ENCODE assay signal across 8 mouse cellular contexts in the genomic region with DNA sequence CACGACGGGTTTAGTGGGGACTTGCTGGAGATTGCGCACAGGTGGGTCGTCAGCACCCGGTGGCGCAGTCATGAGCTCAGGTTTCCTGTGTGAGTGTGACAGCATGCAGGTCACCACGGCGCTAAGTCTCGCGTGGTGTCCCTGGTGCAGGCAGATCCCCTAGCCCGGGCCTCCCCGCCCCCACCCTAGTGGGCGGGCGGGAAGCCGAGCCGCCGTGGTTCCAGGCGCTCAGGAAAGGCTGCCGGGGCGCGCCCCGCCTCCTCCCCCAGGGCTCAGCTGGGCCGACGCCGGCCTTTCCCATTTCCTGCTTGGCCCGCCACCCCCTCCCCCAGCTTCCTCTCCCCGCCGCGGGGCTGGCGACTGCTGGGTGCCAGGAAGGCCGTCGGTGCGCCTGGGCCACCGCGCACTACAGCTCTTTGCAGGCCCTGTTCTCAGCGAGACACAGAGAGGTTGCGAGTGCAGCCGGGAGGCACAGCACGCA. TPM values are rescaled to one million over a fixed set of nuclear protein-coding genes. Genes with fewer than 3 reads are reported as not detected.
DNase-seq lines count a peak whose midpoint lies in the region; ATAC-seq and TF ChIP-seq lines count a peak whose summit lies in the region.

No protein-coding gene starts in this region.

- peak overlapping the region; percentile 96 for H3K4me2 ChIP-seq in intestine, postnatal 0 days (replicated peaks; ENCODE audit: low read depth)
- H3K4me2 ChIP-seq in liver, embryonic 11.5 days: peak overlapping the region; percentile 100
- H3K4me2 ChIP-seq in stomach, embryonic 14.5 days (replicated peaks; ENCODE audit: low read depth, low read length): peak overlapping the region; percentile 98

- peak overlapping the region; percentile 44 for H3K4me3 ChIP-seq in intestine, postnatal 0 days (ENCODE audit: low read depth, low read length)
- peak overlapping the region; percentile 92 for H3K4me3 ChIP-seq in liver, embryonic 11.5 days (ENCODE audit: low read depth, low read length)
- peak overlapping the region; percentile 46 for H3K4me3 ChIP-seq in stomach, embryonic 14.5 days (ENCODE audit: low read depth, low read length)

- peak overlapping the region; percentile 92 for H3K27ac ChIP-seq in intestine, postnatal 0 days (ENCODE audit: low read depth, low read length)
- H3K27ac ChIP-seq in liver, embryonic 11.5 days (ENCODE audit: low read depth, low read length): peak overlapping the region; percentile 99
- H3K27ac ChIP-seq in stomach, embryonic 14.5 days (ENCODE audit: low read length): peak overlapping the region; percentile 99

- peak; percentile 49 for ATAC-seq in intestine, postnatal 0 days
- peak; percentile 50 for ATAC-seq in liver, embryonic 11.5 days (replicated peaks; ENCODE audit: low FRiP score)
- peak; percentile 71 for ATAC-seq in stomach, embryonic 14.5 days (ENCODE audit: insufficient number of reproducible peaks, insufficient read depth, low FRiP score, low read depth)

- 2% methylated on average over 39 of the region's 39 CpGs for WGBS in intestine, postnatal 0 days
- under 1% methylated on average over 39 of the region's 39 CpGs for WGBS in liver, embryonic 11.5 days
- WGBS in stomach, embryonic 14.5 days: under 1% methylated on average over 39 of the region's 39 CpGs

- peak; percentile 75 to 78 for DNase-seq in spleen, adult 18-20 months
- DNase-seq in spleen, adult 12 weeks (ENCODE audit: low spot score): no peak
- DNase-seq in embryo, embryonic 11 days: peak; percentile 93
- DNase-seq in heart, adult 18-20 months: peak; percentile 88 to 95
- DNase-seq in liver, embryonic 11.5 days (ENCODE audit: low spot score): no peak
- peak; percentile 65 to 78 for DNase-seq in monocyte, adult 2 months (ENCODE audit: low read depth in 1 of 2, low spot score in 2 of 2)

- peak overlapping the region; percentile 55 for H3K9ac ChIP-seq in intestine, postnatal 0 days (ENCODE audit: low read depth, low read length)
- peak overlapping the region; percentile 98 for H3K9ac ChIP-seq in liver, embryonic 11.5 days (ENCODE audit: low read depth, low read length)
- peak overlapping the region; percentile 77 for H3K9ac ChIP-seq in stomach, embryonic 14.5 days (replicated peaks; ENCODE audit: low read depth, low read length)

- TF ChIP-seq CTCF in intestine, postnatal 0 days (IDR thresholded peaks at IDR 0.05; ENCODE audit: low read depth): no peak

- no peaks in the 10 kb centered on the region for H3K36me3 ChIP-seq in intestine, postnatal 0 days (ENCODE audit: control insufficient read depth, insufficient read depth)
- no peaks in the 10 kb centered on the region for H3K36me3 ChIP-seq in liver, embryonic 11.5 days (ENCODE audit: control insufficient read depth, insufficient read depth, low read length)
- no peaks in the 10 kb centered on the region for H3K36me3 ChIP-seq in stomach, embryonic 14.5 days (ENCODE audit: control insufficient read depth, insufficient read depth, low read length)

- H3K9me3 ChIP-seq in intestine, postnatal 0 days (ENCODE audit: control insufficient read depth): no peaks in the 10 kb centered on the region
- H3K9me3 ChIP-seq in liver, embryonic 11.5 days (ENCODE audit: control insufficient read depth, low read length): no peaks in the 10 kb centered on the region
- no peaks in the 10 kb centered on the region for H3K9me3 ChIP-seq in stomach, embryonic 14.5 days (ENCODE audit: control insufficient read depth, low read depth, low read length)

- 0 out of 2 replicates have a peak, but pooled peaks cover 9% of the 10 kb centered on the region for H3K4me1 ChIP-seq in intestine, postnatal 0 days (replicated peaks; ENCODE audit: control insufficient read depth, insufficient read depth, low read length)
- peaks cover 36% of the 10 kb centered on the region for H3K4me1 ChIP-seq in liver, embryonic 11.5 days (replicated peaks; ENCODE audit: control insufficient read depth, insufficient read depth, low read length)
- peaks cover 16% of the 10 kb centered on the region; the same call in 1 of the 2 replicates for H3K4me1 ChIP-seq in stomach, embryonic 14.5 days (ENCODE audit: control insufficient read depth, insufficient read depth, low read length)

- no peaks in the 10 kb centered on the region for H3K27me3 ChIP-seq in intestine, postnatal 0 days (replicated peaks; ENCODE audit: control insufficient read depth, insufficient read depth, low read length)
- no peaks in the 10 kb centered on the region for H3K27me3 ChIP-seq in liver, embryonic 11.5 days (replicated peaks; ENCODE audit: control insufficient read depth, insufficient read depth, low read length)
- H3K27me3 ChIP-seq in stomach, embryonic 14.5 days (ENCODE audit: control insufficient read depth, insufficient read depth, low read length): no peaks in the 10 kb centered on the region

RNA-seq across cellular contexts. Expression of a gene that starts 0.7 kb away (rescaled TPM):
- 10 to 100 TPM; 29.9 to 35.7 TPM for total RNA-seq in heart, adult 18-20 months (2021)
- polyA plus RNA-seq in intestine, postnatal 0 days (2015; fragmentation: Nextera tagmentation; extraction: Ambion mirVana): 63.2 and 65.3 TPM in 2 replicates
- 144 and 173 TPM in 2 replicates for polyA plus RNA-seq in liver, embryonic 11.5 days (2014; fragmentation: Nextera tagmentation; extraction: Ambion mirVana)
- 121 and 122 TPM in 2 replicates for polyA plus RNA-seq in stomach, embryonic 14.5 days (2014; fragmentation: Nextera tagmentation; extraction: Ambion mirVana)

RNA-seq across cellular contexts. Expression of a gene that starts 6.5 kb away (rescaled TPM):
- 1 to 10 TPM; 1.6 to 2.5 TPM for total RNA-seq in heart, adult 18-20 months (2021)
- 2.1 and 2.2 TPM in 2 replicates for polyA plus RNA-seq in intestine, postnatal 0 days (2015; fragmentation: Nextera tagmentation; extraction: Ambion mirVana)
- 4.5 and 5.3 TPM in 2 replicates for polyA plus RNA-seq in liver, embryonic 11.5 days (2014; fragmentation: Nextera tagmentation; extraction: Ambion mirVana)
- polyA plus RNA-seq in stomach, embryonic 14.5 days (2014; fragmentation: Nextera tagmentation; extraction: Ambion mirVana): 1.9 and 2.9 TPM in 2 replicates

RNA-seq across cellular contexts. Expression of a gene that starts 15.2 kb away (rescaled TPM):
- total RNA-seq in heart, adult 18-20 months (2021): 10 to 100 TPM; 15.4 to 28.2 TPM
- polyA plus RNA-seq in intestine, postnatal 0 days (2015; fragmentation: Nextera tagmentation; extraction: Ambion mirVana): 19.4 and 21.0 TPM in 2 replicates
- 177 and 188 TPM in 2 replicates for polyA plus RNA-seq in liver, embryonic 11.5 days (2014; fragmentation: Nextera tagmentation; extraction: Ambion mirVana)
- 81.3 and 82.4 TPM in 2 replicates for polyA plus RNA-seq in stomach, embryonic 14.5 days (2014; fragmentation: Nextera tagmentation; extraction: Ambion mirVana)

RNA-seq across cellular contexts. Expression of a gene that starts 22.8 kb away (rescaled TPM):
- total RNA-seq in heart, adult 18-20 months (2021): 1 to 10 TPM; 1.4 to 2.0 TPM
- polyA plus RNA-seq in intestine, postnatal 0 days (2015; fragmentation: Nextera tagmentation; extraction: Ambion mirVana): 1.7 and 1.9 TPM in 2 replicates
- 4.2 and 4.9 TPM in 2 replicates for polyA plus RNA-seq in liver, embryonic 11.5 days (2014; fragmentation: Nextera tagmentation; extraction: Ambion mirVana)
- 0.17 and 0.24 TPM in 2 replicates for polyA plus RNA-seq in stomach, embryonic 14.5 days (2014; fragmentation: Nextera tagmentation; extraction: Ambion mirVana)

RNA-seq across cellular contexts. Expression of a gene that starts 50.8 kb away (rescaled TPM):
- total RNA-seq in heart, adult 18-20 months (2021): 10 to 100 TPM; 40.5 to 41.1 TPM
- polyA plus RNA-seq in intestine, postnatal 0 days (2015; fragmentation: Nextera tagmentation; extraction: Ambion mirVana): 79.0 and 92.1 TPM in 2 replicates
- 33.7 and 34.6 TPM in 2 replicates for polyA plus RNA-seq in liver, embryonic 11.5 days (2014; fragmentation: Nextera tagmentation; extraction: Ambion mirVana)
- polyA plus RNA-seq in stomach, embryonic 14.5 days (2014; fragmentation: Nextera tagmentation; extraction: Ambion mirVana): 67.7 and 70.8 TPM in 2 replicates

Comparison
In these comparisons a context has a peak if more than half of its experiments do, and no peak if none do; other contexts are left out.
1. DNase-seq: peak in spleen, adult 18-20 months (2 of 2), embryo, embryonic 11 days (single experiment), heart, adult 18-20 months (2 of 2) and monocyte, adult 2 months (2 of 2); none in spleen, adult 12 weeks (single experiment) and liver, embryonic 11.5 days (single experiment).
2. Peak in every context shown above with its lines, with median percentiles within 50 percentile points of each other: ATAC-seq, H3K27ac ChIP-seq, H3K4me2 ChIP-seq, H3K4me3 ChIP-seq and H3K9ac ChIP-seq.